28 mouse cellular contexts compared by ENCODE assay signal in the genomic region with DNA sequence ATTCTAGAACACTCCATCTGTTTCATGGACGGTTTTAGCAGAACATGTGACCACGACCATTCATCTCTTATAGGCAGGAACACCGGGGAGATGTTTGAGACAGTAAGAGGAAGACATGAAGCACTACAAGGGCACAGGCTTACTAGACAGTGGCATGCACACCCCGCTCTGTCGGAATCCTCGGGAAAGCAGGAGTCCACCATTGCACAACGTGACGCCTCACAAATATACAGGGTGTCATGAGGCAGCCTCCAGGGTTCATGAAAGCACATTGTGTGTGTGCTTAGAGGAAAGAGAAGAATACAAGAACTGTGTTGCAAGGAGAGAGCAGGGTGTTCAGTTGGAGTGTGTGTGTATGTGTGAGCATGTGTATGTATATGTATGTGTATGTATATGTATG.
"Had no signal": no experiment of that assay in that cellular context is flagged by ENCODE, and none has a peak within 500 bp of the region (broad histone marks: within the 10 kb centered on the region; RNA-seq: fewer than 3 reads in every experiment).

No protein-coding gene starts in this region.

- H3K4me2 ChIP-seq: embryonic facial prominence, embryonic 12.5 days; embryonic facial prominence, embryonic 13.5 days; embryonic facial prominence, embryonic 15.5 days; forebrain, embryonic 12.5 days; forebrain, embryonic 13.5 days; forebrain, embryonic 15.5 days had no signal

- H3K9me3 ChIP-seq: embryonic facial prominence, embryonic 10.5 days; embryonic facial prominence, embryonic 12.5 days; embryonic facial prominence, embryonic 13.5 days; embryonic facial prominence, embryonic 15.5 days; forebrain, embryonic 10.5 days; forebrain, embryonic 12.5 days; forebrain, embryonic 13.5 days; forebrain, embryonic 15.5 days had no signal

- H3K27me3 ChIP-seq: embryonic facial prominence, embryonic 12.5 days; embryonic facial prominence, embryonic 13.5 days; embryonic facial prominence, embryonic 15.5 days; forebrain, embryonic 12.5 days; forebrain, embryonic 13.5 days; forebrain, embryonic 15.5 days had no signal

- H3K27ac ChIP-seq: embryonic facial prominence, embryonic 10.5 days; embryonic facial prominence, embryonic 12.5 days; embryonic facial prominence, embryonic 13.5 days; embryonic facial prominence, embryonic 15.5 days; forebrain, embryonic 10.5 days; forebrain, embryonic 12.5 days; forebrain, embryonic 13.5 days; forebrain, embryonic 15.5 days; gastrocnemius, adult 2 months; heart, adult 2 months had no signal

- H3K9ac ChIP-seq: embryonic facial prominence, embryonic 12.5 days; embryonic facial prominence, embryonic 13.5 days; embryonic facial prominence, embryonic 15.5 days; forebrain, embryonic 12.5 days; forebrain, embryonic 13.5 days; forebrain, embryonic 15.5 days; forebrain, postnatal 0 days had no signal

- ATAC-seq: forebrain, embryonic 13.5 days; forebrain, embryonic 14.5 days; forebrain, embryonic 15.5 days; forebrain, embryonic 16.5 days; forebrain, postnatal 0 days had no signal

- H3K4me3 ChIP-seq: embryonic facial prominence, embryonic 10.5 days; embryonic facial prominence, embryonic 12.5 days; embryonic facial prominence, embryonic 13.5 days; embryonic facial prominence, embryonic 15.5 days; erythroblast, embryonic 14.5 days; forebrain, embryonic 10.5 days; forebrain, embryonic 12.5 days; forebrain, embryonic 13.5 days; forebrain, embryonic 15.5 days; gastrocnemius, adult 2 months; heart, adult 2 months had no signal

- H3K36me3 ChIP-seq: embryonic facial prominence, embryonic 10.5 days; embryonic facial prominence, embryonic 12.5 days; embryonic facial prominence, embryonic 13.5 days; embryonic facial prominence, embryonic 15.5 days; forebrain, embryonic 10.5 days; forebrain, embryonic 12.5 days; forebrain, embryonic 15.5 days had no signal

- H3K4me1 ChIP-seq: embryonic facial prominence, embryonic 12.5 days; forebrain, embryonic 10.5 days had no signal

- DNase-seq: cerebellum, adult 2 months; cerebellum, adult 8-10 months; cerebellum, adult 9-10 months; cerebellum, adult 9-11 months; cerebellum, postnatal 10 days; cerebellum, postnatal 14 days; cerebellum, postnatal 25 days; cerebellum, postnatal 36 days; embryo, embryonic 11 days; forebrain, postnatal 0 days; gastrocnemius, adult 2 months; gastrocnemius, postnatal 10 days; gastrocnemius, postnatal 14 days; gastrocnemius, postnatal 25 days; gastrocnemius, postnatal 36 days; heart, adult 18-20 months; heart, adult 2 months had no signal
